Mouse (Mus musculus) induced T-regulatory cell, adult 2 months (primary cell): ENCODE measurements at regions not wholly inside any gene's neighbourhood (a gene's known extent, or its start where the extent isn't known, plus 50 kb on each side); places are given as distances from the start of the nearest gene placed in this dataset.

Experiments
- DNase-seq: peaks from one replicate; pipeline ENCODE4 v3.0.0-alpha.2; 2012; ENCODE audit warnings: low read depth

DNA sequence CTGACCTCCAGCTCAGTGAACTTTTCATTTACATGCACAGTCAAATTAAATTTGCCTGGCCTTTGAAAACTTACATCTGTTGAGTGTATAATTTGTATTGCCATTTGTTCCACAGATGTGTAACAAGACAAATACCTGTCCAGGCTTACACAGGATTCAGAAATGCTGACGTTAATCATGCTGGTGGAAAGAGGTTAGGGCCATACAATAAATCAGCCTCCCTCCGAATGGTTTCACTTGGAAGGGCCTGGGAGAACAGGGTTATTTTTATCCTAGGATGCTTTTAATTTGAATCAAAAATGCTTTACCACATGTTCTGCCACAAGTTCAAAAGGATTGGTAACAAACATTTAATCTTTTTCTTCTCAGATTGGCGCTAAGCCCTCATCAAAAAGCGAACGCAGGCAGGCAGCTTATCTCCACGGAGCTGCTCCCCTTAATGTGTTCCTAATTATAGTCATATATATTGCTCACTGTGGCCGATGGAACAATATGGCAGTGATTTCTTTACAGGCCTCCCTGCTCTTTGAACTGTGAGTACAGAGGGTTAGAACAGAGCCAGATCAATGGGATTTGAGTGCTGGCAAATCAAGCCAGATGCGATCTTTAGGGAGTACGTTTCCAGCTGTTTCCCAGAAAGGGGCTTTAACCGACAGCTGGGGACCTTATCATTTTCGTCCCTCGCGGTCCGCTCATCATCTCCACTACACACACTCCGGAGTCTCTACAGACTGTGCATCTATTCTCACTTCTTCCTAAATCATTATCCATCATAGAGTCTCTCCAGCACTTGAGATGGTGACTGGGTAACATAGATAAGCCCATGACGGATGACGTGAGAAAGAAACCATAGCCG is 313.9 kb downstream of the Ndfip2 start:
- no peak for DNase-seq

- DNase-seq, result no peak
These were observed 311.8 kb downstream of the Ndfip2 start for GRCm38 (mm10) chr14:105570156-105570555.

DNA sequence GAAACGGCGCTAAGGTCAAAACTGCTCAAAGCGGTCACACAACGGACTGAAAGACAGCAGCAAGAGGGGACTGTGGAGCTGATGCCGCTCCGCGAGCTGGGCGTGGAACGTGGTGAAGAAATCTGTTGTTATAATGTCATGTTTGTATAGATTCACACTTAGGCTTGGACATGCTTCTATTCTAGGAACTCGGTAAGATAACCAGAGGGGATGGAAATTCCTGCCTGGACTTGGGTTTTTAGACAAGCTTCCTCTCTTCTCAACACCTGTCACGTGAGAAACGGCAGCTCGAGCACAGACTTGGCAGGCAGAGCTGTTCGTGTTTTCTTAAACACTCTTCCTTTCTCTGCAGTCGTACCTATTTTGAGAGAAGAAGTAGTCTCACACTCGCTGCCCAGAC is 307.5 kb downstream of the Ndfip2 start:
- DNase-seq, result no peak

- DNase-seq, result no peak
These were observed 304.5 kb downstream of the Ndfip2 start for GRCm38 (mm10) chr14:105562843-105563242.

DNA sequence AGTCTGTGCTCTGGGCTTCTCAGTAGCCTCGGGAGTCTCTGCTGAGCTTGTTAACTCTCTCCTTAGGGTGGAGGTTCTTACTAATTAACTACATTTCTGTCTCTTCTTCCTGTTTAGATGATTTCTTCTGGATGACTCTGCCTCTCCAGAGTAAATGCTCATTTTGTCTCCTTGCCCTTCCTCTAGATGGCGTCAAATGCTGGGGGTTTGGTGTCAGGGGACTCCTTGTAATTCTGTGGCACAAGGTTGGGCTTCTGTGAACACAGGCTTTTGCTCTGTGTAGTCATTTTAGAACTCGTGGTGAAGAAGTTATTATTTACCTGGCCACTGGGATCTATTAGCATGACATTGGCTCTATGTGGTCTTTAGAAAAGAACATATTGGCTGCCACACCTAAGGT is 298.4 kb downstream of the Ndfip2 start:
- no peak for DNase-seq

DNA sequence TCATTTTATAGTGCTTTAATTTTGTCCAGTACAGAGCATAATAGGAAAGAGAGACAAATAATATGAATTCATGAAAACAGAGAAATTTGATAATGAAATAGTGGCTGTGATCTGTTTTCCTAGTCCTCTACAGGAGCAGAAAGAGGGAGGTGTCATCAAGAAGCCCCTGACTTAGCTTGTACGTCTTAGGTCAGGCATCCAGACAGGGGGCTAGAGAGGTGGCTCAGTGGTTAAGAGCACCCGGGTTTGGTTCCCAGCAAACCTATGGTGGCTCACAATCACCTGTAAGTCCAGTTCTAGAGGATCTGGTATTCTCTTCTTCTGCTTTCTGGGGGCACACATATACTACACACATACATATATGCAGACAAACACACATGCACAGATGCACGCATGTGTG is 285.7 kb downstream of the Ndfip2 start:
- DNase-seq, result no peak

- DNase-seq, result no peak
These were observed 284.2 kb downstream of the Ndfip2 start for GRCm38 (mm10) chr14:105542486-105543145.

- no peak for DNase-seq
These were observed 283.7 kb downstream of the Ndfip2 start for GRCm38 (mm10) chr14:105542090-105542485.

- no peak for DNase-seq
These were observed 273.9 kb downstream of the Ndfip2 start for GRCm38 (mm10) chr14:105532168-105532745.

DNA sequence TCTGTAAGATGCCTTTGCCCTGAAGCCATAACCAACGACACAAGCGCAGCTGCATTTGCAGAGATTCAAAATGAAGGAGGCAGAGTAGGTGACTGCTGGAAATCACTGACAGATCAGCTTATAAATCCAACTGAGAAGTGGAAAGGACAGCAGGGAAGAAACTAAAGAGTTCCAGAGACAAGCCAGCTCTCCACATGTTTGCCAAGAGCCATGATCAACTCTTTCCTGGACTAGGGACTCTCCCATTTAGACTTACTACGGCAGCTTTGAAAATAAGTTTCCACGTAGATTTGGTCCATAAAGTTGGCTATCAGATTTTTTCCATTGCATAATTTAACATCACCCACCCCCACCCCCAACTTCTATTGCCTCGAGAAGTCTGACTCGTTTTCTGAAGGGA is 269.7 kb downstream of the Ndfip2 start:
- DNase-seq, result no peak

GRCm38 (mm10) chr14:105523849-105524248 is 265.5 kb downstream of the Ndfip2 start:
- DNase-seq, result no peak

DNA sequence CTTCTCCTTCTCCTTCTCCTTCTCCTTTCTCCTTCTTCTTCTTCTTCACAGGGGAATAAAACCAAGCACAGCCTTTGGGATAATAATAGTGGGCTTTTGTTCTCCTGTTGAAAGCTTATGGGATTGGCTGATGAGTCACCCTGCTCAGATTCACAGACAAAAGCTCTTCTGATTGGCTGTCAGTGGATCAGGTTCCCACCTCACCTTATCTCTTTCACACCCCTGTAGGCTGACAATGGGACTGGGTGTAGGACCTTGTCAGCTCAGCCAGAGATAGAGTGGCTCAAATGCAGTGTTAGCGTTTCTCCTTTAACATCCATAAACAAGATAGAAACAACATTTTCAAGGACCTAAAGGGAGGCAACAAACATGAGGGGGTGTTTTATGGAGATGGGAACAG is 263.9 kb downstream of the Ndfip2 start:
- DNase-seq, result no peak

DNA sequence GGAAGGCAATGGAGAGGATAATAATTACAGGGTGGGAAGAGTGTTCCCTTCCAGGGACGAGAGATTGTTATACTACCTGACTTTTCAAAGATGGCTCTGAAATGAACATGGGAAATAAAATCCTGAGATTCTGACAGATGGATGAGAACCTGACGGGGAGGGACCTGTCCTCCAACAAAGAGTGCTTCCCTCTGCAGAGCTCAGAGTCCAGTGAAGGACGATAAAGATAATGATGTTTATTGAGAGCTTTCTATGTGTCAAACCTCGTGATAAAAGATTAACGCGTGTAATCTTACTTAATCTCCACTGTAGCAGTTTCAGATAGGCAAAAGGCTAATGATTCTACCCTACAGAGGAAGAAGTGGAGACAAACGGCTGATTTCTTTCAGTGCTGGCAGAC is 260.3 kb downstream of the Ndfip2 start:
- DNase-seq, result no peak

GRCm38 (mm10) chr14:105514413-105514812 is 256.0 kb downstream of the Ndfip2 start:
- no peak for DNase-seq

DNA sequence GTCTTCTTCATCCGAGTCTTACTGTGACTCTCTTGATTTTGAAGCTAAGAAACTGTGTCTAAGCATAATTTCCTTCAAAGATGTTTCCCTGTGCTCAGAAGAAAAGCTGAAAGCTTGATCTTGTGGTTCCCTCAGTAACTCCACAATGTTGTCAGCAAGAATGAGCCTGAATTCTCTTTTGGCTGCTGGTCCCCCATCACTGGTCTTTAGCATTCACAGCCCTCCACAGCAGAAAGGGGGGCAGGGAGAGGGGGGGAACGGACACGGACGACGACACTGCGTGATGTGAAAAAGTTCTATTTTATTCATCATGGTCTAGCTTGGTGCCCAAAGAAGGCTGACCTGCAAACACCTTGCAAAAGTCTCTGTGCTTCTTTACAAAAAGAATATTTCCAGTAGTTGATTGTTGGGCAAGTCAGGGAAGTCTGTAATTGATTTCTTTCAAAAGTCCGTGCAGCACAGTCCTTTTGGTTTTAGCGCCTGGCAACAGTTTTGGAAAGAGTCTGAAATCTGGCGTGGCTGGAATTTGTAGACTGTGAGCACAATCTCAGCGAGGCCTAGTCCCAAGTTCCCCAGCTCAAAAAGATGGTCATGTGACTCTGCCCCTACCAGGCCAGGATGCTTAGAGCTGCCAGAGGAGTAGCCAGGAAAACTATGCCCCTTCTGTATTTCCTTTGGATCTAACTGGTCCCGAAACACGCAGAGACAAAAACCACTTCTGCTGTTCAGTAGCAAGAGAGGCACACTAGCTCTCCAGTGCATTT is 254.7 kb downstream of the Ndfip2 start:
- no peak for DNase-seq

GRCm38 (mm10) chr14:105511826-105512225 is 253.5 kb downstream of the Ndfip2 start:
- no peak for DNase-seq

DNA sequence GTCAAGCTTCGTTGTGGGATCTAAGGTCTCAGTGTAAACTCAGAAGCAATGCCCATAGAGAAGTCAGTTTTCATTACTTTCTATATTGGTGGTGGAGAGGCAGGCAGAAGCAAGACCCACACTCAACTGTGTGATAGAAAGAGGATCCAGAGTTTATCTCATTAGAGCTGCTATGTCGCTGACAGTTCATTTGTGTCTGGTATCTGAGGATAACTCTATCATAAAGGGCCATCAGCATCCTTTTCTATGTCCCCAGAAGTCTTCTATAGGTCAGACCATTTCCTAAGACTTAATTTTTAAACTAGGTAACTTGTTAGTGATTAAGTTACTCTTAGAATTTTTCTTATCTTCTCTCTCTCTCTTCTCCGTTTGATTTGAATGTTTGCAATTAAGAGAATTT is 252.8 kb downstream of the Ndfip2 start:
- DNase-seq, result no peak

GRCm38 (mm10) chr14:105505261-105505660 is 246.9 kb downstream of the Ndfip2 start:
- no peak for DNase-seq

- DNase-seq, result no peak
These were observed 246.0 kb downstream of the Ndfip2 start for GRCm38 (mm10) chr14:105504376-105504775.

- DNase-seq, result no peak
These were observed 245.4 kb downstream of the Ndfip2 start for GRCm38 (mm10) chr14:105503806-105504205.

GRCm38 (mm10) chr14:105502633-105502975 is 244.2 kb downstream of the Ndfip2 start:
- DNase-seq, result no peak

DNA sequence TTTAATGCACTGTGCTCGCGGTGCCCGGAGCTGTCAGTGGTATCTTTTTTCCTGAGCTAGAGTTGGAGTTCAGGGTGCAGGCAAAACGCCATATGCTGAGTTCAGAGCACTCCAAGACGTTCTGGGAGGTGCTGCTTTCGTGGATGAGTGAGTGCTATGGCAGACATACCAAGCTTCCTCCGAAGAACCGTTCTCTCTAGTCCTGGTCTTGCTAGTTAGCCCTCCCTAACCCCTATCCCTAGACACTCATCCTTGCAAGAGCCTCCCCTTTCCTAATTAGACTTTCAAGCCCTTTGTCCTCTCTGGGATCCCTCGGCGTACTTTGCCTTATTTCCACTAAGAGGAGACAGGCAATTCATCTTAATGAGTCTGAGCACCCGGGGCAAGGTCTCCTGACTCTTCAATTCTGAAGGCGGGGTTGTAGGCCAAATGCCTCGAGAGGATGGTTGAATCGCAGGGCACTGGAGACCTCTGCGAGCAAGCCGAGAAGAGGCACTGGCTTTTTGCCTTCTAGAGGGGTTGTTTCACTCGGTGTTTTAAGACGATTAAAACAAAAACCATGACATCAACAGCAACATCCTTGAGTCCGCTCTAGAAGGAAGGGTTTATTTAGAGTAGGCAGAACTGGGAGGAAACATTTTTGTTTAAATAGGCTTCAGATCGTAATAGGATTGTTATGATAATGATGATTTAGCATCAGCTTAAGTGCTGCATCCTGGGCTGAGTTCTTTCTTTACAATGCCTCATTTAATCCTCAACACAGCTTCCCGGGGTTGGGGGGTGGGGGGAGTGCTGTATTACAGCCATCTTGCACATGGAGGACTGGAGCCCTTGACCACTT is 243.6 kb downstream of the Ndfip2 start:
- no peak for DNase-seq
